Mouse (Mus musculus) layer of hippocampus, adult 9-11 months (tissue): Measurements from ENCODE around the gene Mettl5.

Experiments used
- DNase-seq: peaks from one replicate; pipeline ENCODE4 v3.0.0; 2022

Mettl5 gene

DNA sequence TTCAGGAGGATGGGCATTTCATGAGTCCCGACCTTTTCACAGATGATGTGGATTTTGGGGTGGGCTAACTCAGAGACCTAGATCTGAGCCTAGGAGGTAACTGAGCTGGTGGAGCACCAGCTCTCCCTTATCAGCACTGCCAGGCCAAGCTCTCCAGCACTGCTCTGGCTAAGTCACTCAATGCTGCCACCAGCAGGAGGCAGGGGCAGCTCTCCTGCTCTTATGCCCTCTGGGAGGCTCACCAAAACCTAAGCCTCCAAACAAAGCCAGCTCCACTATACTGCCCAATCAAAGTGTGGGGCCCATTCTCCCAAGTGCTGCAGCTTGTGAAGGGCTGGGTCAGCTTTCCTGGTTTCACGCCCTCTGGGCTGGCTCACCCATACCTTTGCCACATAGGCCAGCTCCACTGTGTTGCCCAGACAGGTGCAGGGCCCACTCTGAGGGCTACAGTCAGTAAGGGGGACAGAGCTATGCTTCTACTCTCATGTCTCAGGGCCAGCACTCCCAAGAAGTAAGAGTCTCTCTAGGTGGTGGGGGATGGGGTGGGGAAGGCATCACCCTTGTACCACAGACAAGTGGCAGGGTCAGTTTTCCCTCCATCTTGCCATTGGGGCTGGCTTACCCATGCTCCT, 33.9 kb downstream of the Mettl5 start:
- DNase-seq, result no peak

GRCm38 (mm10) chr2:69849215-69849614, 36.2 kb downstream of the Mettl5 start:
- DNase-seq, result no peak

DNA sequence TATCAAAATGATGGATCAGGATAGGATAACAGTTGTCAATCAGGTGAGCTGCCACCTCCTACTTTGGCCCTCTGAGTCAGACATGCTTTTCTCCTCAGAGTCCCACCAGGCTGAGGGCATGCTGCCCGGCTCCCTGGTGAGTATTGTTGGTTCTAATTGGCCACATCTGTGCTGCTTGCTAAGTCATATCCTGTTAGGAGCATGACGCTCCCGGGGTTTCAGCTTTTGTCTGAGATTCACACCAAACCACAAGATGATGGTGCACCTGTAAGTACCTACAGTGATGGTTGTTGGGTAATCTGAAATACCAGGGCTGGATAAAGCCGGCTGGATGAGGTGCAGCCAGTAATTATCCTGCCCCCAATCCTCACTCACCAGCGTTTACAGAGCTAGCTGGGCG, 45.2 kb downstream of the Mettl5 start:
- DNase-seq, result no peak

DNA sequence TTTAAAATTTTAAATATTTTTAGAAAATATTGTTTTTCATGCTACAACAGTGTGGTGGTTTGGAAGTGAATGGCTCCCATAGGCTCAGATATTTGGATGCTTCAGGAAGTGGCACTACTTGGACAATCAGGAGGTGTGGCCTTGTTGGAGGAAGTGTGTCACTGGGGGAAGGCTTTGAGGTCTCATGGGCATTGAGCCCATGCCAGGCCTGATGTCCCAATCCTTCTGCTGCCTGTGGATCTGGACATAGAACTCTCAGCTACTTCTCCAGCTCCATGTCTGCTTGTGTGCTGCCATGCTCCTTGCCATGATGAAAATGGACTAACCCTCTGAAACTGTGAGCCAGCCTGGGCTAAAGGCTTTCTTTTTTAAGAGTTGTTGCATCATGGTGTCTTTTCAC, 46.7 kb downstream of the Mettl5 start:
- no peak for DNase-seq

- no peak for DNase-seq
Measured at GRCm38 (mm10) chr2:69837996-69838395, 47.4 kb downstream of the Mettl5 start.

DNA sequence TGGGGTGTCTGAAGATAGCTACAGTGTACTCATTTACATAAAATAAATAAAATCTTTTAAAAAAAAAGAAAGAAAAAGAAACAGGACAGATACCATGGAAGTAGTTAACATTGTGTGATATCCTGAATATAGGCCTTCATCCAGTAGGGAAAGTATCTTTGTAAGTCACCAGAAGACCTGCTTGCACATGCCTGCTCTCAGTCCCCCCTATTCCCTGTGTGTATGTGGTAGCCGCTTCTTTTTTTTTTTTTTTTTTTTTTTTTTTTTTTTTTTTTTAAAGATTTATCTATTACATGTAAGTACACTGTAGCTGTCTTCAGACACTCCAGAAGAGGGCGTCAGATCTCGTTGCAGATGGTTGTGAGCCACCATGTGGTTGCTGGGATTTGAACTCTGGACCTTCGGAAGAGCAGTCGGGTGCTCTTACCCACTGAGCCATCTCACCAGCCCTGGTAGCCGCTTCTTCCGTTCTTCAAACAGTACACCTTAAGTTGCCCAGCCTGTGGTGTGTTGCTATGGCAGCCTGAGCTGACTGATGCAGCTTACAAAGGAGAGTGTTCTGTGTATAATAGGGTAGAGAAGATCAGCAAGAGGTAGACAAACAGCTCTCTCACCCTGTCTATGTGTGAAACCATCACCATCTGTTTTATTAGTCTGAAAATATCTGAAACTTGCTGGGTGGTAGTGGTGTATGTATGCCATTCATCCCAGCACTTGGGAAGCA, 48.0 kb downstream of the Mettl5 start:
- DNase-seq, result no peak

- DNase-seq, result no peak
Measured at GRCm38 (mm10) chr2:69830116-69830515, 55.3 kb downstream of the Mettl5 start.

- DNase-seq, result no peak
Measured at GRCm38 (mm10) chr2:69829680-69830079, 55.7 kb downstream of the Mettl5 start.

- no peak for DNase-seq
Measured at GRCm38 (mm10) chr2:69828031-69828430, 57.4 kb downstream of the Mettl5 start.

- no peak for DNase-seq
Measured at GRCm38 (mm10) chr2:69826380-69826779, 59.0 kb downstream of the Mettl5 start.

- no peak for DNase-seq
Measured at GRCm38 (mm10) chr2:69825898-69826297, 59.5 kb downstream of the Mettl5 start.

DNA sequence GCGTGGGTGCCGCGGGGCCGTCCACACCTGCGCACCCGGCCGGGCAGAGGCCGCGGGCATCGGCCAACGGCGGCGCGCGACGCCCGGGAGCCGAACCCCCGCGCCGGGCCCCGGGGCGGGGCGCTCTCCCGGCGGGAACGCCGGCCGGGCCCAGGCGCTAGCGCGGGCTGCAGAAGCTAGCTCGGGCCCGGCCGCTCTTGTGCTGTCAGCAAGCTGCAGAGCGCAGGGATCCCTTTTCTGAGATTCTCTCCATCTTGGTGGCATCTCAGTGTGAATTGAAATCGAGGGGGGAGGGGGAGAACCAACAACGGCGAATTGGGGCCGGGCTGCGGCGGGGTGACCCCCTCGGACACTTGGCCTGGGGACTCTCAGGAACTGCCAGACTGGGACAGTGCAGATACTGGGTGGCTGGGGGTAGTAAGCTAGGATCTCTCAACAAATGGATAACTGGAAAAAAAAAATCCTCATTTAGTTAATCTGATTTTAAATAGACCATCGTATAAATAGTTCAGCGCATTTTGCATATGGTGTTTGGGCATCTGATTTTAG, 62.2 kb downstream of the Mettl5 start:
- no peak for DNase-seq

GRCm38 (mm10) chr2:69822361-69823128, 62.9 kb downstream of the Mettl5 start:
- no peak for DNase-seq

DNA sequence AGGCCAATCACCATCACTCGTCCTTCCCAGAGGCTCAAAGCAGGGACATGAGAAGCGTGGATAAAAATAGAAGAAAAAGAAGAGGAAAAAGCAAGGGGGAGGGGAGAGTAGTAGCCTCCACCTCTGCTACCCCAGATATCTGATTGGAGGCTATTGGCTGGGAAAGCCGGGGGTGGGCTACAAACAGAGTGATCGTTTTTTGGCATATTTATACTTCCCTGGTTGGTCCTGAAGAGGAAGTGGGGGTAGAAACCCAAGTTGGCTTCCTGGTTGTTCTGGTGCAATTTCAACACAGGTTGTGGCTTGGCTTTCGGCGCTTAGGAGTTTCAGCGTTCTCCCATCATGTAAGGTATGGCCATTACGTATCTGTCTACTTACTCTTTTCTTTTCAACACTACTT, 63.7 kb downstream of the Mettl5 start, which contains the start of gene Klhl23:
Klhl23 (plus strand) TSS at position 234 of the 400 bp plus-strand sequence.
- DNase-seq, result no peak
